Mouse (Mus musculus): ENCODE measurements at regions not wholly inside any gene's neighbourhood (a gene's known extent, or its start where the extent isn't known, plus 50 kb on each side); places are given as distances from the start of the nearest gene placed in this dataset.
A peak's percentile ranks its signal among the peaks of the same experiment; 100 is the strongest.
"Not testable (repeated sequence)": the region's sequence is repeated elsewhere in the genome, so short reads cannot be mapped to it uniquely, and the experiment has no call there.

GRCm38 (mm10) chr17:62111703-62112102 is 769.4 kb downstream of the Efna5 start:
- not testable (repeated sequence) for DNase-seq (ENCODE audit: extremely low read depth, low read depth, low spot score)

- DNase-seq (ENCODE audit: extremely low read depth, low read depth, low spot score), result no peak
Measured at GRCm38 (mm10) chr17:62109052-62109451, 772.1 kb downstream of the Efna5 start.

GRCm38 (mm10) chr17:62083281-62083680 is 797.8 kb downstream of the Efna5 start:
- DNase-seq (ENCODE audit: extremely low read depth, low read depth, low spot score), result no peak

- DNase-seq (ENCODE audit: extremely low read depth, low read depth, low spot score), result no peak
Measured at GRCm38 (mm10) chr17:62077604-62078003, 803.5 kb downstream of the Efna5 start.

- no peak for DNase-seq (ENCODE audit: extremely low read depth, low read depth, low spot score)
Measured at GRCm38 (mm10) chr17:62064939-62065338, 816.2 kb downstream of the Efna5 start.

GRCm38 (mm10) chr17:62058016-62058415 is 823.1 kb downstream of the Efna5 start:
- no peak for DNase-seq (ENCODE audit: extremely low read depth, low read depth, low spot score)

GRCm38 (mm10) chr17:62054801-62055200 is 826.3 kb downstream of the Efna5 start:
- DNase-seq (ENCODE audit: extremely low read depth, low read depth, low spot score), result peak; percentile 50

- DNase-seq (ENCODE audit: extremely low read depth, low read depth, low spot score), result no peak
Measured at GRCm38 (mm10) chr17:62048989-62049388, 832.1 kb downstream of the Efna5 start.

GRCm38 (mm10) chr17:62030614-62031013 is 850.5 kb downstream of the Efna5 start:
- DNase-seq (ENCODE audit: extremely low read depth, low read depth, low spot score), result peak; percentile 78
